Mouse (Mus musculus): Measurements from ENCODE around the gene Gm49320. TPM values are rescaled to one million over a fixed set of nuclear protein-coding genes. Genes with fewer than 3 reads are reported as not detected.

The Gm49320 gene
- polyA plus RNA-seq (2016; fragmentation: Nextera tagmentation; extraction: Ambion mirVana): 0.18 and 0.43 TPM in 2 replicates

GRCm38 (mm10) chr8:4238434-4239192 lies at the start of gene Gm49320, which contains the start of gene Map2k7:
TSS of gene Gm49320 (plus strand) at chr8:4238865.
TSS of gene Map2k7 (plus strand) at chr8:4238740.
- Histone ChIP-seq H3K4me1 (peaks cover 30% of the 10 kb centered on the region), H3K4me3 (peak within 1 kb of the TSS; percentile 82), H3K27me3 (replicated peaks) (peaks cover 14% of the 10 kb centered on the region; the same call in 1 of the 2 replicates), H3K4me2 (peak within 1 kb of the TSS; percentile 83), H3K9ac (peak within 1 kb of the TSS; percentile 79), H3K27ac (peak within 1 kb of the TSS; percentile 96), H3K9me3 (replicated peaks) (no peaks in the 10 kb centered on the region), H3K36me3 (peaks cover 31% of the 10 kb centered on the region)
- peak; percentile 91 for ATAC-seq
- under 1% methylated on average over 71 of the region's 71 CpGs for WGBS (ENCODE audit: insufficient replicate concordance)

GRCm38 (mm10) chr8:4189031-4189722 lies 49.5 kb upstream of the Gm49320 start:
- 16% methylated on average over 3 of the region's 3 CpGs for WGBS (ENCODE audit: insufficient replicate concordance)
- Histone ChIP-seq H3K4me1 (peaks cover 36% of the 10 kb centered on the region), H3K36me3 (peaks cover 8% of the 10 kb centered on the region; the same call in 1 of the 2 replicates), H3K4me2 (peak overlapping the region; percentile 64), H3K4me3 (peak overlapping the region; percentile 17; the same call in 1 of the 2 replicates), H3K9me3 (replicated peaks) (no peaks in the 10 kb centered on the region), H3K9ac (peak overlapping the region; percentile 65), H3K27me3 (replicated peaks) (peaks cover under 1% of the 10 kb centered on the region; the same call in 1 of the 2 replicates), H3K27ac (peak overlapping the region; percentile 87)
- peak; percentile 98 for ATAC-seq

- WGBS (ENCODE audit: insufficient replicate concordance): 63% methylated on average over 5 of the region's 5 CpGs
- no peak for ATAC-seq
- H3K9ac ChIP-seq: no peak overlapping the region
- no peak overlapping the region for H3K4me3 ChIP-seq
- no peak overlapping the region for H3K27ac ChIP-seq
- H3K27me3 ChIP-seq (replicated peaks): peaks cover 4% of the 10 kb centered on the region; the same call in 1 of the 2 replicates
- peaks cover 36% of the 10 kb centered on the region for H3K4me1 ChIP-seq
- H3K4me2 ChIP-seq: no peak overlapping the region
- H3K9me3 ChIP-seq (replicated peaks): no peaks in the 10 kb centered on the region
- H3K36me3 ChIP-seq: peaks cover 5% of the 10 kb centered on the region; the same call in 1 of the 2 replicates
Observed at GRCm38 (mm10) chr8:4192305-4192704, 46.4 kb upstream of the Gm49320 start.

- H3K27ac ChIP-seq: no peak overlapping the region
- WGBS (ENCODE audit: insufficient replicate concordance): 10% methylated on average over 18 of the region's 18 CpGs
- H3K4me1 ChIP-seq: peaks cover 31% of the 10 kb centered on the region
- H3K4me2 ChIP-seq: peak overlapping the region; percentile 34
- peaks cover 4% of the 10 kb centered on the region; the same call in 1 of the 2 replicates for H3K27me3 ChIP-seq (replicated peaks)
- H3K36me3 ChIP-seq: no peaks in the 10 kb centered on the region
- H3K9ac ChIP-seq: no peak overlapping the region
- no peak overlapping the region for H3K4me3 ChIP-seq
- no peaks in the 10 kb centered on the region for H3K9me3 ChIP-seq (replicated peaks)
- peak; percentile 53; the same call in 1 of the 2 replicates for ATAC-seq
Observed at GRCm38 (mm10) chr8:4192807-4193587, 45.7 kb upstream of the Gm49320 start.

GRCm38 (mm10) chr8:4193588-4193894 lies 45.1 kb upstream of the Gm49320 start:
- Histone ChIP-seq H3K27me3 (replicated peaks) (peaks cover 4% of the 10 kb centered on the region; the same call in 1 of the 2 replicates), H3K36me3 (no peaks in the 10 kb centered on the region), H3K4me2 (peak overlapping the region; percentile 34), H3K27ac (no peak overlapping the region), H3K9me3 (replicated peaks) (no peaks in the 10 kb centered on the region), H3K4me1 (peaks cover 26% of the 10 kb centered on the region), H3K4me3 (no peak overlapping the region), H3K9ac (no peak overlapping the region)
- WGBS (ENCODE audit: insufficient replicate concordance): 53% methylated on average over 7 of the region's 7 CpGs
- ATAC-seq: no peak

- Histone ChIP-seq H3K4me2 (no peak overlapping the region), H3K27me3 (replicated peaks) (peaks cover 44% of the 10 kb centered on the region), H3K36me3 (no peaks in the 10 kb centered on the region), H3K27ac (no peak overlapping the region), H3K4me1 (peaks cover 10% of the 10 kb centered on the region), H3K9me3 (replicated peaks) (no peaks in the 10 kb centered on the region), H3K9ac (no peak overlapping the region), H3K4me3 (no peak overlapping the region)
- WGBS (ENCODE audit: insufficient replicate concordance): 20% methylated on average over 2 of the region's 2 CpGs
- no peak for ATAC-seq
Observed at GRCm38 (mm10) chr8:4201321-4201720, 37.3 kb upstream of the Gm49320 start.

GRCm38 (mm10) chr8:4205246-4206123 lies 33.2 kb upstream of the Gm49320 start:
- Histone ChIP-seq H3K4me2 (peak overlapping the region; percentile 46), H3K36me3 (no peaks in the 10 kb centered on the region), H3K9me3 (replicated peaks) (no peaks in the 10 kb centered on the region), H3K27ac (no peak overlapping the region), H3K4me3 (peak overlapping the region; percentile 18), H3K4me1 (peaks cover 20% of the 10 kb centered on the region), H3K27me3 (replicated peaks) (peaks cover 84% of the 10 kb centered on the region), H3K9ac (0 out of 2 replicates have a peak overlapping the region, but pooled peaks have one; percentile 14)
- 17% methylated on average over 38 of the region's 38 CpGs for WGBS (ENCODE audit: insufficient replicate concordance)
- no peak for ATAC-seq

- peak; percentile 72 for ATAC-seq
- 10% methylated on average over 44 of the region's 44 CpGs for WGBS (ENCODE audit: insufficient replicate concordance)
- Histone ChIP-seq H3K4me1 (peaks cover 20% of the 10 kb centered on the region), H3K9me3 (replicated peaks) (no peaks in the 10 kb centered on the region), H3K9ac (no peak overlapping the region), H3K4me2 (peak overlapping the region; percentile 46), H3K4me3 (peak overlapping the region; percentile 18), H3K27me3 (replicated peaks) (peaks cover 93% of the 10 kb centered on the region), H3K36me3 (no peaks in the 10 kb centered on the region), H3K27ac (no peak overlapping the region)
Observed at GRCm38 (mm10) chr8:4206182-4207015, 32.3 kb upstream of the Gm49320 start.

- Histone ChIP-seq H3K36me3 (no peaks in the 10 kb centered on the region), H3K27me3 (replicated peaks) (peaks cover 97% of the 10 kb centered on the region), H3K9me3 (replicated peaks) (no peaks in the 10 kb centered on the region), H3K27ac (no peak overlapping the region), H3K4me2 (peak overlapping the region; percentile 46), H3K4me1 (peaks cover 20% of the 10 kb centered on the region), H3K4me3 (peak overlapping the region; percentile 18; the same call in 1 of the 2 replicates), H3K9ac (no peak overlapping the region)
- ATAC-seq: no peak
- 49% methylated on average over 2 of the region's 2 CpGs for WGBS (ENCODE audit: insufficient replicate concordance)
Observed at GRCm38 (mm10) chr8:4207016-4207350, 31.7 kb upstream of the Gm49320 start.

GRCm38 (mm10) chr8:4211097-4211496 lies 27.6 kb upstream of the Gm49320 start:
- no peak for ATAC-seq
- no peak overlapping the region for H3K9ac ChIP-seq
- 68% methylated on average over 6 of the region's 6 CpGs for WGBS (ENCODE audit: insufficient replicate concordance)
- no peak overlapping the region for H3K27ac ChIP-seq
- H3K4me3 ChIP-seq: no peak overlapping the region
- H3K4me1 ChIP-seq: peaks cover 39% of the 10 kb centered on the region
- H3K36me3 ChIP-seq: no peaks in the 10 kb centered on the region
- peaks cover 97% of the 10 kb centered on the region for H3K27me3 ChIP-seq (replicated peaks)
- H3K4me2 ChIP-seq: no peak overlapping the region
- H3K9me3 ChIP-seq (replicated peaks): no peaks in the 10 kb centered on the region

Data from liver, embryonic 12.5 days (tissue).